Mouse (Mus musculus): Measurements from ENCODE around the gene Igf2. TPM values are rescaled to one million over a fixed set of nuclear protein-coding genes. Genes with fewer than 3 reads are reported as not detected.

Igf2 gene
- total RNA-seq, 1 experiment from 2014 or later = not detected

Other genes with a start within 250 kb of the Igf2 start
- not detected in 2 replicates for gene Syt8, start 232.0 kb downstream of the Igf2 start, total RNA-seq (2017)
- 1.8 and 3.7 TPM in 2 replicates for gene Tnni2, start 225.0 kb downstream of the Igf2 start, total RNA-seq (2017)
- 96.5 and 108 TPM in 2 replicates for gene Lsp1, start 206.0 kb downstream of the Igf2 start, total RNA-seq (2017)
- 1.2 TPM in 1 of 2 replicates, not detected in the other for gene Tnnt3, start 168.0 kb downstream of the Igf2 start, total RNA-seq (2017)
- gene Mrpl23, start 134.1 kb downstream of the Igf2 start, total RNA-seq (2017) = 20.5 and 55.4 TPM in 2 replicates
- gene Gm49394, start 3.1 kb upstream of the Igf2 start, total RNA-seq (2017) = not detected in 2 replicates
- not detected in 2 replicates for gene Ins2, start 76.6 kb upstream of the Igf2 start, total RNA-seq (2017)